Mouse (Mus musculus): ENCODE measurements around the gene Cbx7. TPM values are rescaled to one million over a fixed set of nuclear protein-coding genes. Genes with fewer than 3 reads are reported as not detected.

The Cbx7 gene
- polyA plus RNA-seq, 1 experiment from 2014 or later = 4.7 TPM

GRCm38 (mm10) chr15:80005436-80005835 is 34.5 kb upstream of the Cbx7 start:
- Histone ChIP-seq H3K9me3 (ENCODE audit: control insufficient read depth, low read length) (no peaks in the 10 kb centered on the region), H3K27me3 (replicated peaks; ENCODE audit: control insufficient read depth, insufficient read depth, low read length) (no peaks in the 10 kb centered on the region), H3K4me3 (ENCODE audit: low read length) (no peak overlapping the region), H3K9ac (ENCODE audit: low read depth, low read length) (no peak overlapping the region), H3K27ac (ENCODE audit: low read depth, low read length) (no peak overlapping the region), H3K36me3 (ENCODE audit: control insufficient read depth, insufficient read depth, low read length) (no peaks in the 10 kb centered on the region), H3K4me1 (ENCODE audit: control insufficient read depth, insufficient read depth, low read depth, low read length) (no peaks in the 10 kb centered on the region; the same call in 1 of the 2 replicates), H3K4me2 (ENCODE audit: low read length) (no peak overlapping the region)
- ATAC-seq = no peak
- WGBS = 73% methylated on average over 10 of the region's 10 CpGs

DNA sequence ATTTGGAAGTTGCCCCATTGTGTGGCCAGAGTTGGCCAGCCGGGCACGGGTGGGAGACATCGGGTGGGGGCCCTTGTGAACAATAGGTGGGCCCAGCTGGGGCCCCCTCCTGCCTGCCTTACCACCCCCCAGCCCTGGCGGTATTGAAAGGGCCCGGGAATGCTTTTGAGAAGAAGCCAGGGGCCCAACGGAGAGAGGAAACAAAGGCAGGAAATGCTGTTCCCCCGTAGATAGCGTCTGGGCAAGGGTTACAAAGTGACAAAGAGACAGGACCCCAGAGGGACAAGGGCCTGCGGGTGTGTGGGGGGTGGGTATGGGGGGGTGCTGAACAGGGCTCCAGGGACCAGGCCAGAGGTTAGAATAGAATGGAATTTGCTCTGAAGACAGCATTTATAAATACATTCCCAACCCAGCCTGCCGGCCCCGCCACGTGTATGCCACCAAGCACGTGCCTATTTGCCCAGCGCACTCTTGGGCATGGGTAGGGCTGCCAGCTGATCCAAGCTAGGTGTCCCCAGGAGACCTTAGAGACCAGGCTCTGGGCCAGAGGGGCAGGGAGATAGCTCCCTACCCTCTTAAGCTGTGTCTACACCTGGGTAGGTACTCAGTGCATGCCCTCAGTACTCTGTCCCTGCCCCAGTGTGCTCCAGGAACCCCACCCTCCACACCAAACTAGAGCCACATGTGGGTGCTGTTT is 33.9 kb upstream of the Cbx7 start:
- no peaks in the 10 kb centered on the region; the same call in 1 of the 2 replicates for H3K4me1 ChIP-seq (ENCODE audit: control insufficient read depth, insufficient read depth, low read depth, low read length)
- WGBS = 14% methylated on average over 14 of the region's 14 CpGs
- ATAC-seq = peak; percentile 48; the same call in 1 of the 2 replicates
- H3K27ac ChIP-seq (ENCODE audit: low read depth, low read length) = no peak overlapping the region
- no peaks in the 10 kb centered on the region for H3K27me3 ChIP-seq (replicated peaks; ENCODE audit: control insufficient read depth, insufficient read depth, low read length)
- H3K36me3 ChIP-seq (ENCODE audit: control insufficient read depth, insufficient read depth, low read length) = no peaks in the 10 kb centered on the region
- no peak overlapping the region for H3K9ac ChIP-seq (ENCODE audit: low read depth, low read length)
- H3K9me3 ChIP-seq (ENCODE audit: control insufficient read depth, low read length) = no peaks in the 10 kb centered on the region
- no peak overlapping the region for H3K4me2 ChIP-seq (ENCODE audit: low read length)
- H3K4me3 ChIP-seq (ENCODE audit: low read length) = no peak overlapping the region

DNA sequence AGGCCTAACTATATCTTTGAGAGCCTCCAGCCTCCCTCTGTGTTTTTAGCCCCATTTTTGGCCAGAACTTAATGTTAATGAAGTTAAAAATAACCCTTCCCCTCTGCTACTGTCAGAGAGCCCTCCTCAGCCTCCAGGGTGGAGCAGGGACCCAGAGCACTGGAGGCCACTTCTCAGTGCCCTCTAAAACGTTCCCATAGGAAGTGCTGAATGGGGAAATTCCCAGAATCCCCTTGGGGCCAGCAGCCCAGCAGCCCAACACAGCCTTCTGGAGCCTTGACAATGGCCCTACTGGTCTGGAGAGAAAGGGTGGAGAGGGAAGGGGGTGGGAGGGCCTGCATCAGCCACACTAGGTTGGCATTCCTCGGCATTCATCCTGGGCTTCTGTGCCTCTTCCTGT is 32.7 kb upstream of the Cbx7 start:
- no peak for ATAC-seq
- Histone ChIP-seq H3K4me1 (ENCODE audit: control insufficient read depth, insufficient read depth, low read depth, low read length) (no peaks in the 10 kb centered on the region; the same call in 1 of the 2 replicates), H3K9me3 (ENCODE audit: control insufficient read depth, low read length) (no peaks in the 10 kb centered on the region), H3K36me3 (ENCODE audit: control insufficient read depth, insufficient read depth, low read length) (no peaks in the 10 kb centered on the region), H3K27ac (ENCODE audit: low read depth, low read length) (no peak overlapping the region), H3K4me2 (ENCODE audit: low read length) (no peak overlapping the region), H3K4me3 (ENCODE audit: low read length) (no peak overlapping the region), H3K9ac (ENCODE audit: low read depth, low read length) (no peak overlapping the region), H3K27me3 (replicated peaks; ENCODE audit: control insufficient read depth, insufficient read depth, low read length) (no peaks in the 10 kb centered on the region)
- 42% methylated on average over 2 of the region's 2 CpGs for WGBS

- Histone ChIP-seq H3K4me3 (ENCODE audit: low read length) (no peak overlapping the region), H3K9me3 (ENCODE audit: control insufficient read depth, low read length) (no peaks in the 10 kb centered on the region), H3K27me3 (replicated peaks; ENCODE audit: control insufficient read depth, insufficient read depth, low read length) (no peaks in the 10 kb centered on the region), H3K9ac (ENCODE audit: low read depth, low read length) (no peak overlapping the region), H3K4me2 (ENCODE audit: low read length) (no peak overlapping the region), H3K27ac (ENCODE audit: low read depth, low read length) (no peak overlapping the region), H3K36me3 (ENCODE audit: control insufficient read depth, insufficient read depth, low read length) (no peaks in the 10 kb centered on the region), H3K4me1 (ENCODE audit: control insufficient read depth, insufficient read depth, low read depth, low read length) (no peaks in the 10 kb centered on the region; the same call in 1 of the 2 replicates)
- WGBS = 94% methylated on average over 23 of the region's 23 CpGs
- ATAC-seq = no peak
Measured at GRCm38 (mm10) chr15:80001601-80002000, 30.7 kb upstream of the Cbx7 start.

- no peaks in the 10 kb centered on the region for H3K36me3 ChIP-seq (ENCODE audit: control insufficient read depth, insufficient read depth, low read length)
- no peak for ATAC-seq
- H3K9ac ChIP-seq (ENCODE audit: low read depth, low read length) = no peak overlapping the region
- H3K27me3 ChIP-seq (replicated peaks; ENCODE audit: control insufficient read depth, insufficient read depth, low read length) = no peaks in the 10 kb centered on the region
- no peak overlapping the region for H3K4me3 ChIP-seq (ENCODE audit: low read length)
- no peak overlapping the region for H3K27ac ChIP-seq (ENCODE audit: low read depth, low read length)
- no peak overlapping the region for H3K4me2 ChIP-seq (ENCODE audit: low read length)
- no peaks in the 10 kb centered on the region; the same call in 1 of the 2 replicates for H3K4me1 ChIP-seq (ENCODE audit: control insufficient read depth, insufficient read depth, low read depth, low read length)
- WGBS = 50% methylated on average over 8 of the region's 8 CpGs
- no peaks in the 10 kb centered on the region for H3K9me3 ChIP-seq (ENCODE audit: control insufficient read depth, low read length)
Measured at GRCm38 (mm10) chr15:80000694-80001093, 29.8 kb upstream of the Cbx7 start.

- Histone ChIP-seq H3K4me2 (ENCODE audit: low read length) (no peak overlapping the region), H3K9me3 (ENCODE audit: control insufficient read depth, low read length) (no peaks in the 10 kb centered on the region), H3K36me3 (ENCODE audit: control insufficient read depth, insufficient read depth, low read length) (no peaks in the 10 kb centered on the region), H3K9ac (ENCODE audit: low read depth, low read length) (no peak overlapping the region), H3K4me3 (ENCODE audit: low read length) (no peak overlapping the region), H3K4me1 (ENCODE audit: control insufficient read depth, insufficient read depth, low read depth, low read length) (no peaks in the 10 kb centered on the region), H3K27ac (ENCODE audit: low read depth, low read length) (no peak overlapping the region), H3K27me3 (replicated peaks; ENCODE audit: control insufficient read depth, insufficient read depth, low read length) (no peaks in the 10 kb centered on the region)
- WGBS = 48% methylated on average over 3 of the region's 3 CpGs
- no peak for ATAC-seq
Measured at GRCm38 (mm10) chr15:79997988-79998387, 27.1 kb upstream of the Cbx7 start.

DNA sequence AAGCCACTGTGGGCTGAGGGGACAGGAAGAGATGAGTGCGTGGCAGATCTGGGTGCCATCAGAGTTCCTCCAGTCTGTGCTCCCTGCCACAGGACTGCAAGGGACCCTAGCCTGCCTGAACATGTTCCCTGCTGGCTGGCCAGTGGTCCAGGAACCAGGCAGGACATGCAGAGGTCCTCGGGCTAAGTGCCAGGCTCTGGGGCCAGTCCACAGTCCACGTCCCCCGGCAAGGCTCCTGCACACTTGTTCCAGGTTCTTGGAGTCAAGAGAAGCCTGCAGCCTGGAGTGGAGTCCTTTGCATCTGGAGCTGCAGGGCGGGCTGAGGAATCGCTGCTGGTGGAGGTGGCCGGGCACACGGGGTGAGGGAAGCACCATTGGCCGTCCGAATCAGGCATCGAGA is 25.9 kb upstream of the Cbx7 start:
- H3K9ac ChIP-seq (ENCODE audit: low read depth, low read length) = no peak overlapping the region
- 91% methylated on average over 11 of the region's 11 CpGs for WGBS
- no peak for ATAC-seq

GRCm38 (mm10) chr15:79995552-79995951 is 24.6 kb upstream of the Cbx7 start:
- no peak overlapping the region for H3K4me3 ChIP-seq (ENCODE audit: low read length)
- H3K4me1 ChIP-seq (ENCODE audit: control insufficient read depth, insufficient read depth, low read depth, low read length) = no peaks in the 10 kb centered on the region
- no peaks in the 10 kb centered on the region for H3K27me3 ChIP-seq (replicated peaks; ENCODE audit: control insufficient read depth, insufficient read depth, low read length)
- no peaks in the 10 kb centered on the region for H3K36me3 ChIP-seq (ENCODE audit: control insufficient read depth, insufficient read depth, low read length)
- ATAC-seq = no peak
- no peak overlapping the region for H3K27ac ChIP-seq (ENCODE audit: low read depth, low read length)
- no peak overlapping the region for H3K4me2 ChIP-seq (ENCODE audit: low read length)
- WGBS = 94% methylated on average over 7 of the region's 7 CpGs
- no peaks in the 10 kb centered on the region for H3K9me3 ChIP-seq (ENCODE audit: control insufficient read depth, low read length)
- no peak overlapping the region for H3K9ac ChIP-seq (ENCODE audit: low read depth, low read length)

More for the DNA sequence above, 25.9 kb upstream of the Cbx7 start:
- no peaks in the 10 kb centered on the region for H3K36me3 ChIP-seq (ENCODE audit: control insufficient read depth, insufficient read depth, low read length)
- H3K27ac ChIP-seq (ENCODE audit: low read depth, low read length) = no peak overlapping the region
- no peak overlapping the region for H3K4me3 ChIP-seq (ENCODE audit: low read length)
- H3K27me3 ChIP-seq (replicated peaks; ENCODE audit: control insufficient read depth, insufficient read depth, low read length) = no peaks in the 10 kb centered on the region
- H3K4me2 ChIP-seq (ENCODE audit: low read length) = no peak overlapping the region
- no peaks in the 10 kb centered on the region for H3K4me1 ChIP-seq (ENCODE audit: control insufficient read depth, insufficient read depth, low read depth, low read length)
- no peaks in the 10 kb centered on the region for H3K9me3 ChIP-seq (ENCODE audit: control insufficient read depth, low read length)

DNA sequence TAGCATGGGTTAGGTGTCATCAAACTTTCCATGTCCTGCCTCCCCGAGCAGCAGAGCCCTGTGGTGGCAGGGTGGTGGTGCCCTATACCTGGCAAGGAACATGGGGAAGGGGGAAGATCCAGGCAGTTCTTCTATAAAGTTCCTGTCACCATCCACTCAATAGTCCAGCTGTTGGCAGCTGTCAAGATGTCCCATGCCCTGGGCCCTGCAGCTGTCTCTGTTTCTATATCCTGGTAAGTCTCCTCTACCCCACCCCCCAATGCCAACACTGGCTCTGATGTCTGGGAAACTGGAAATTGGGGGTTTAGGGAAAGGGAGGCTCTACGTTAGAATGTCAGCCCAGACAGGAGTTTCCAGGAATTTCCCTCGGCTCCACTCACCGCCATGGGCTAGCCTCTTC is 23.6 kb upstream of the Cbx7 start:
- no peak for ATAC-seq
- Histone ChIP-seq H3K27me3 (replicated peaks; ENCODE audit: control insufficient read depth, insufficient read depth, low read length) (no peaks in the 10 kb centered on the region), H3K9ac (ENCODE audit: low read depth, low read length) (no peak overlapping the region), H3K4me1 (ENCODE audit: control insufficient read depth, insufficient read depth, low read depth, low read length) (no peaks in the 10 kb centered on the region), H3K36me3 (ENCODE audit: control insufficient read depth, insufficient read depth, low read length) (no peaks in the 10 kb centered on the region), H3K4me2 (ENCODE audit: low read length) (no peak overlapping the region), H3K9me3 (ENCODE audit: control insufficient read depth, low read length) (no peaks in the 10 kb centered on the region), H3K27ac (ENCODE audit: low read depth, low read length) (no peak overlapping the region), H3K4me3 (ENCODE audit: low read length) (no peak overlapping the region)
- 79% methylated on average over 4 of the region's 4 CpGs for WGBS
